Mouse (Mus musculus) forebrain, embryonic 13.5 days (tissue): ENCODE measurements around the gene Miip. TPM values are rescaled to one million over a fixed set of nuclear protein-coding genes. Genes with fewer than 3 reads are reported as not detected.
"Not testable (repeated sequence)": the region's sequence is repeated elsewhere in the genome, so short reads cannot be mapped to it uniquely, and the experiment has no call there.

Source experiments
- ATAC-seq: fragments of 200-750 bp; cut with Nextera tagmentation; 2 replicates; pipeline ENCODE4 v1.8.0; 2017
- H3K27ac ChIP-seq: fragments of 300-500 bp; sonication (generic); 2 replicates; pipeline ENCODE4 v1.5.1; 2015; ENCODE audit warnings: inconsistent platforms, mild to moderate bottlenecking, moderate library complexity
- H3K27me3 ChIP-seq: fragments of 300-500 bp; sonication (generic); 2 replicates; pipeline ENCODE4 v1.6.1; 2015; ENCODE audit warnings: mild to moderate bottlenecking, inconsistent platforms
- H3K36me3 ChIP-seq: fragments of 300-500 bp; sonication (generic); 2 replicates; pipeline ENCODE4 v1.6.1; 2015; ENCODE audit warnings: mild to moderate bottlenecking, inconsistent platforms; ENCODE audit not compliant: poor library complexity, severe bottlenecking
- H3K4me1 ChIP-seq: fragments of 300-500 bp; sonication (generic); 2 replicates; pipeline ENCODE4 v1.6.1; 2015; ENCODE audit warnings: inconsistent platforms
- H3K4me2 ChIP-seq: fragments of 300-500 bp; sonication (generic); 2 replicates; pipeline ENCODE4 v1.6.1; 2015; ENCODE audit warnings: inconsistent platforms, mild to moderate bottlenecking, moderate library complexity
- H3K4me3 ChIP-seq: fragments of 300-500 bp; sonication (generic); 2 replicates; pipeline ENCODE4 v1.5.1; 2015; ENCODE audit warnings: mild to moderate bottlenecking, inconsistent platforms
- H3K9ac ChIP-seq: fragments of 300-500 bp; sonication (generic); 2 replicates; pipeline ENCODE4 v1.6.1; 2015; ENCODE audit warnings: mild to moderate bottlenecking, inconsistent platforms
- H3K9me3 ChIP-seq: fragments of 300-500 bp; sonication (generic); replicated peaks from 2 replicates; pipeline ENCODE4 v1.6.1; 2016; ENCODE audit warnings: inconsistent platforms
- WGBS: fragments of 180-500 bp; shearing (Covaris S2); methylation state at CpG from one replicate; pipeline ENCODE4 v1.1.7; 2015; 5-methylcytosine and 5-hydroxymethylcytosine counted together
- polyA plus RNA-seq: library from polyadenylated mRNA; unstranded; fragments of >200 nt; fragmentation: Nextera tagmentation; extraction: Ambion mirVana; gene quantifications from 2 replicates; pipeline ENCODE4 v1.2.1, GENCODE M21; 2015

Miip gene
- polyA plus RNA-seq, 1 experiment from 2014 or later = 60.4 TPM

DNA sequence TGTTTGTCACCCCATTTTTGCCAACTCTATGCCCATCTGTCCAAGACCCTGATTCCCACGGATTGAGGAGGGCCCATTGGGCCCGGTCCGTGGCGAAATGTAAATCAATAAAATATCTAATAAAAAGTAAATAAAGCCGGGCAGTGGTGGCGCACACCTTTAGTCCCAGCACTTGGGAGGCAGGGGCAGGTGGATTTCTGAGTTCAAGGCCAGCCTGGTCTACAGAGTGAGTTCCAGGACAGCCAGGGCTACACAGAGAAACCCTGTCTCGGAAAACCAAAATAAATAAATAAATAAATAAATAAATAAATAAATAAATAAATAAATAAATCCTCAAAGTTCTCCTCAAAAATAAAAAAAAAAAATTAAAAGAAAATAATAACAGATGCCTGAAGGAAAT, 49.0 kb downstream of the Miip start:
- peaks cover 58% of the 10 kb centered on the region for H3K9me3 ChIP-seq
- H3K4me2 ChIP-seq = not testable (repeated sequence)

DNA sequence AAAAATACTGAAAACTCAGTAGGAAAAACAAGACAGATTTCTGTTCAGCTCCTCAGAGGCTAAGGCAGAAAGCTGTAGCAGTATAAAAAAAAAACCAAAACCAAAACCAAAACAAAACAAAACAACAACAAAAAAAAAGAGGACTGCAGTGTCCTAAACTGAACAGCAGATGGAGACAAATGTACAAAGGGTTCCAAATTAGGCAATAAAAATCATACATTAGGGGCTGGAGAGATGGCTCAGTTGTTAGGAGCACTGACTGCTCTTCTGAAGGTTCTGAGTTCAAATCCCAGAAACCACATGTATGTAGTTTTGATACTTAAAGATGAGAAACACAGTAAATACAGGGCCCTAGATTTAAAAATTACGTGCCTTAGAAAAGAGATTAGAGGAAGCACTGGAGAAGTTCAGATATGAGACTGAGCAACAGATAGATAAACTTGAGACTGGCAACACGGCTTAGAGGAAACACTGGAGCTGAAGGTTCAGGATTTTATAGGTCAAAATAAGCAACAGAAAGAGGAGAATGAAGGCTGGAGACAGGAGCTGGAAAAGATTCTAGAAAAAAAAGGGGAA, 53.9 kb downstream of the Miip start:
- Histone ChIP-seq H3K36me3 (no peaks in the 10 kb centered on the region), H3K27ac (no peak overlapping the region), H3K4me2 (no peak overlapping the region), H3K9me3 (0 out of 2 replicates have a peak, but pooled peaks cover 19% of the 10 kb centered on the region), H3K4me1 (no peaks in the 10 kb centered on the region), H3K9ac (no peak overlapping the region), H3K4me3 (no peak overlapping the region), H3K27me3 (no peaks in the 10 kb centered on the region)
- ATAC-seq = no peak
- 81% methylated on average over 2 of the region's 2 CpGs for WGBS

More for the DNA sequence above, 49.0 kb downstream of the Miip start:
- H3K4me1 ChIP-seq, H3K9ac ChIP-seq, H3K4me3 ChIP-seq, H3K27me3 ChIP-seq, ATAC-seq, H3K27ac ChIP-seq: not testable (repeated sequence)
- 84% methylated on average over 7 of the region's 7 CpGs for WGBS
- H3K36me3 ChIP-seq = peaks cover 26% of the 10 kb centered on the region

DNA sequence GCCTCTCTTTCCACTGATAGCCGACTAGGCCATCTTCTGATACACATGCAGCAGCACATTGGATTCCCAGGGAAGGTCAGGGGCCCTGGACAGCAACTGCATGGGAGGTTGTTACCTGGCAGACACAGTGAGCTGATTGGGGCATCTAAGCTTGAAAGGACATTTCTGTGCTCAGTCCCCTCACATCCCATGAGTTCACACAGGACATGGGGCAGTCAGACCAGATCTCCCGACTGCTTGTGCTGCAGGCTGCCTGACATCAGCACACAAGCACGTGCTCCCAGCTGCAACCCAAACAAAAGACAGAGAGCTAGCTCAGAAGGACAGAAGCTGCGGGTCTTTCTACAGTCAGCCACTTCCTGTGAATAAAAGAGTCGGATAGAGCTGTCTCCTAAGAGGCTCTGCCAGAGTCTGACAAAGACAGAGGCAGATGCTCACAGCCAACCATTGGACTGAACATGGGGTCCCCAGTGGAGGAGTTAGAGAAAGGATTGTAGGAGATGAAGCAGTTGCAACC, 55.3 kb downstream of the Miip start:
- no peak overlapping the region for H3K4me3 ChIP-seq
- H3K27me3 ChIP-seq = no peaks in the 10 kb centered on the region
- H3K9me3 ChIP-seq = peaks cover 12% of the 10 kb centered on the region; the same call in 1 of the 2 replicates
- H3K9ac ChIP-seq = no peak overlapping the region
- ATAC-seq = no peak
- peaks cover 6% of the 10 kb centered on the region; the same call in 1 of the 2 replicates for H3K4me1 ChIP-seq
- no peak overlapping the region for H3K4me2 ChIP-seq
- H3K27ac ChIP-seq = no peak overlapping the region
- no peaks in the 10 kb centered on the region for H3K36me3 ChIP-seq
- WGBS = 47% methylated on average over 5 of the region's 5 CpGs

Other genes with a start within 250 kb of the Miip start
- 0.97 and 1.1 TPM in 2 replicates for gene Zfp979, start 226.3 kb downstream of the Miip start, polyA plus RNA-seq
- not detected in 2 replicates for gene Zfp534, start 166.3 kb downstream of the Miip start, polyA plus RNA-seq
- gene Zfp984, start 59.0 kb downstream of the Miip start, polyA plus RNA-seq = 4.6 and 4.7 TPM in 2 replicates
- gene Zfp933, start 20.4 kb downstream of the Miip start, polyA plus RNA-seq = 6.6 and 8.0 TPM in 2 replicates
- gene Fv1, start 163 bp upstream of the Miip start, polyA plus RNA-seq = 14.8 and 15.8 TPM in 2 replicates
- gene Mfn2, start 35.9 kb upstream of the Miip start, polyA plus RNA-seq = 52.4 and 61.8 TPM in 2 replicates
- 14.0 and 15.0 TPM in 2 replicates for gene Plod1, start 68.0 kb upstream of the Miip start, polyA plus RNA-seq
- 9.0 and 10.2 TPM in 2 replicates for gene 2510039O18Rik, start 72.1 kb upstream of the Miip start, polyA plus RNA-seq
- not detected in 2 replicates for gene Nppb, start 117.0 kb upstream of the Miip start, polyA plus RNA-seq
- gene Nppa, start 131.9 kb upstream of the Miip start, polyA plus RNA-seq = 0.79 and 2.4 TPM in 2 replicates
- gene Clcn6, start 170.0 kb upstream of the Miip start, polyA plus RNA-seq = 21.6 and 24.8 TPM in 2 replicates
- gene Mthfr, start 170.3 kb upstream of the Miip start, polyA plus RNA-seq = 15.9 and 18.2 TPM in 2 replicates
- gene Agtrap, start 219.2 kb upstream of the Miip start, polyA plus RNA-seq = 6.9 and 8.3 TPM in 2 replicates